ENCODE assay signal across 8 mouse cellular contexts in genomic region chr9:109059136-109059903, GRCm38 (mm10). TPM values are rescaled to one million over a fixed set of nuclear protein-coding genes. Genes with fewer than 3 reads are reported as not detected.
A peak's percentile ranks its signal among the peaks of the same experiment; 100 is the strongest.
DNase-seq lines count a peak whose midpoint lies in the region; ATAC-seq and TF ChIP-seq lines count a peak whose summit lies in the region.

Gene Trex1, minus strand, starts transcription at chr9:109059734.

- H3K4me2 ChIP-seq in hindbrain, embryonic 13.5 days: peak within 1 kb of the TSS; percentile 59

- ATAC-seq in Patski: peak; percentile 94
- peak; percentile 58 for ATAC-seq in hindbrain, embryonic 13.5 days (ENCODE audit: low FRiP score)

- peak within 1 kb of the TSS; percentile 89 for H3K27ac ChIP-seq in hindbrain, embryonic 13.5 days

- H3K27me3 ChIP-seq in Patski: no peaks in the 10 kb centered on the region
- no peaks in the 10 kb centered on the region for H3K27me3 ChIP-seq in hindbrain, embryonic 13.5 days

- peak within 1 kb of the TSS; percentile 73 for H3K9ac ChIP-seq in hindbrain, embryonic 13.5 days

- peak within 1 kb of the TSS; percentile 33 for H3K4me3 ChIP-seq in hindbrain, embryonic 13.5 days

- DNase-seq in Patski (ENCODE audit: low read depth, low spot score): peak; percentile 86
- DNase-seq in cerebellum, postnatal 10 days: peak; percentile 93 to 96
- DNase-seq in frontal cortex, postnatal 14 days (ENCODE audit: low spot score in 2 of 2): peak; percentile 79 to 84
- peak; percentile 81 to 93 for DNase-seq in layer of hippocampus, postnatal 25 days (ENCODE audit: extremely low spot score in 1 of 2, low spot score in 1 of 2)
- DNase-seq in lung, postnatal 25 days (ENCODE audit: low spot score): peak; percentile 94
- peak; percentile 88 for DNase-seq in retina, postnatal 1 day
- DNase-seq in urinary bladder, adult 2 months (ENCODE audit: low spot score): peak; percentile 79

- in situ Hi-C loops in Patski (cut with MboI; ENCODE audit: low pct_unique_long_range_greater_than_20kb): no loop called here

- H3K9me3 ChIP-seq in hindbrain, embryonic 13.5 days: no peaks in the 10 kb centered on the region

- no peak for TF ChIP-seq CTCF in Patski (IDR thresholded peaks at IDR 0.05)

- peaks cover 67% of the 10 kb centered on the region for H3K36me3 ChIP-seq in hindbrain, embryonic 13.5 days

- WGBS in hindbrain, embryonic 13.5 days: 27% methylated on average over 15 of the region's 15 CpGs

- CTCF ChIA-PET in Patski (lab: Charles Lee): interaction anchor here (1.0 to 3.4 kb wide), 7 partner anchors 9 to 57 kb away, joined by 3 to 16 read pairs (median 6); partner anchors contain the start of gene Atrip

- POLR2A ChIA-PET in Patski (lab: Charles Lee): interaction anchor here (0.7 to 1.7 kb wide), 4 partner anchors 10 to 23 kb away, joined by 3 to 4 read pairs (median 3); no protein-coding TSS in a partner anchor

- H3K4me1 ChIP-seq in hindbrain, embryonic 13.5 days (replicated peaks): peaks cover 28% of the 10 kb centered on the region

RNA-seq across cellular contexts. Expression of gene Trex1, which starts in this region (rescaled TPM):
- 18.1 TPM for polyA plus RNA-seq in Patski (2021)
- 12.9 and 15.2 TPM in 2 replicates for polyA plus RNA-seq in hindbrain, embryonic 13.5 days (2015; fragmentation: Nextera tagmentation; extraction: Ambion mirVana)
- total RNA-seq in layer of hippocampus, postnatal 25 days (2021): 10 to 100 TPM; 13.1 to 14.2 TPM
- 37.3 and 41.4 TPM in 2 replicates for polyA plus RNA-seq in urinary bladder, adult 2 months (2012; rRNA removed)

Comparison
In these comparisons a context has a peak if more than half of its experiments do, and no peak if none do; other contexts are left out.
1. Peak in every context shown above with its lines: DNase-seq, ATAC-seq, H3K4me3 ChIP-seq and H3K27ac ChIP-seq.